Mouse (Mus musculus) liver, postnatal 0 days (tissue): ENCODE data around the gene Dync2li1.

ENCODE experiments used
- CTCF ChIP-seq: sonication (generic); IDR thresholded peaks from 2 replicates; pipeline ENCODE4 v1.5.1; 2016; ENCODE audit warnings: antibody characterized with exemption, low read depth
- EP300 ChIP-seq: IDR thresholded peaks from 2 replicates; pipeline ENCODE4 v1.6.1; 2016; ENCODE audit warnings: antibody characterized with exemption, low read depth, mild to moderate bottlenecking

GRCm38 (mm10) chr17:84681670-84682069 is 55.4 kb downstream of the Dync2li1 start:
- TF ChIP-seq CTCF (no peak), EP300 (no peak)
